Mouse (Mus musculus): ENCODE measurements around the gene Fasn. TPM values are rescaled to one million over a fixed set of nuclear protein-coding genes. Genes with fewer than 3 reads are reported as not detected.
"Not testable (repeated sequence)": the region's sequence is repeated elsewhere in the genome, so short reads cannot be mapped to it uniquely, and the experiment has no call there.

The Fasn gene
- polyA plus RNA-seq, 1 experiment = 219 TPM

- Histone ChIP-seq H3K27ac (ENCODE audit: insufficient read depth, low read length) (no peak overlapping the region), H3K4me1 (ENCODE audit: control insufficient read depth, insufficient read depth, low read length) (peaks cover 3% of the 10 kb centered on the region; the same call in 1 of the 2 replicates), H3K4me3 (ENCODE audit: insufficient read depth, low read length) (peak overlapping the region; percentile 78)
- TF ChIP-seq POLR2A (IDR thresholded peaks at IDR 0.05; ENCODE audit: extremely low read depth, insufficient read depth, low read length) = no peak
- TF ChIP-seq CTCF (IDR thresholded peaks at IDR 0.05; ENCODE audit: extremely low read depth, insufficient read depth, low read length) = no peak
Observed at GRCm38 (mm10) chr11:120785145-120785544, 39.2 kb downstream of the Fasn start.

GRCm38 (mm10) chr11:120784064-120784791 lies 40.1 kb downstream of the Fasn start, which contains the start of the genes Rfng and Gps1:
Rfng (minus strand) TSS chr11:120784207.
Gps1 (plus strand) TSS chr11:120784272.
- Histone ChIP-seq H3K27ac (ENCODE audit: insufficient read depth, low read length) (peak within 1 kb of the TSS; percentile 91), H3K4me3 (ENCODE audit: insufficient read depth, low read length) (peak within 1 kb of the TSS; percentile 78), H3K4me1 (ENCODE audit: control insufficient read depth, insufficient read depth, low read length) (peaks cover 3% of the 10 kb centered on the region; the same call in 1 of the 2 replicates)
- TF ChIP-seq CTCF (IDR thresholded peaks at IDR 0.05; ENCODE audit: extremely low read depth, insufficient read depth, low read length) = no peak
- peak; percentile 34; the same call in 1 of the 2 replicates for TF ChIP-seq POLR2A (IDR thresholded peaks at IDR 0.05; ENCODE audit: extremely low read depth, insufficient read depth, low read length)

- H3K27ac ChIP-seq (ENCODE audit: insufficient read depth, low read length) = peak overlapping the region; percentile 91
- peaks cover 3% of the 10 kb centered on the region; the same call in 1 of the 2 replicates for H3K4me1 ChIP-seq (ENCODE audit: control insufficient read depth, insufficient read depth, low read length)
- peak overlapping the region; percentile 78 for H3K4me3 ChIP-seq (ENCODE audit: insufficient read depth, low read length)
- TF ChIP-seq CTCF (IDR thresholded peaks at IDR 0.05; ENCODE audit: extremely low read depth, insufficient read depth, low read length) = no peak
- TF ChIP-seq POLR2A (IDR thresholded peaks at IDR 0.05; ENCODE audit: extremely low read depth, insufficient read depth, low read length) = no peak
Observed at GRCm38 (mm10) chr11:120783426-120784063, 40.8 kb downstream of the Fasn start.

- not testable (repeated sequence) for H3K27ac ChIP-seq (ENCODE audit: insufficient read depth, low read length); H3K4me3 ChIP-seq (ENCODE audit: insufficient read depth, low read length); H3K4me1 ChIP-seq (ENCODE audit: control insufficient read depth, insufficient read depth, low read length)
Observed at GRCm38 (mm10) chr11:120781361-120781760, 43.0 kb downstream of the Fasn start.

- no peak overlapping the region for H3K27ac ChIP-seq (ENCODE audit: insufficient read depth, low read length)
- TF ChIP-seq CTCF (IDR thresholded peaks at IDR 0.05; ENCODE audit: extremely low read depth, insufficient read depth, low read length) (no peak), POLR2A (IDR thresholded peaks at IDR 0.05; ENCODE audit: extremely low read depth, insufficient read depth, low read length) (no peak)
- H3K4me3 ChIP-seq (ENCODE audit: insufficient read depth, low read length) = no peak overlapping the region
- H3K4me1 ChIP-seq (ENCODE audit: control insufficient read depth, insufficient read depth, low read length) = no peaks in the 10 kb centered on the region; the same call in 1 of the 2 replicates
Observed at GRCm38 (mm10) chr11:120779876-120780275, 44.5 kb downstream of the Fasn start.

- Histone ChIP-seq H3K4me3 (ENCODE audit: insufficient read depth, low read length) (no peak overlapping the region), H3K27ac (ENCODE audit: insufficient read depth, low read length) (no peak overlapping the region), H3K4me1 (ENCODE audit: control insufficient read depth, insufficient read depth, low read length) (no peaks in the 10 kb centered on the region)
- TF ChIP-seq CTCF (IDR thresholded peaks at IDR 0.05; ENCODE audit: extremely low read depth, insufficient read depth, low read length) (no peak), POLR2A (IDR thresholded peaks at IDR 0.05; ENCODE audit: extremely low read depth, insufficient read depth, low read length) (no peak)
Observed at GRCm38 (mm10) chr11:120777123-120777522, 47.2 kb downstream of the Fasn start.

GRCm38 (mm10) chr11:120775774-120776469 lies 48.4 kb downstream of the Fasn start:
- Histone ChIP-seq H3K27ac (ENCODE audit: insufficient read depth, low read length) (no peak overlapping the region), H3K4me3 (ENCODE audit: insufficient read depth, low read length) (no peak overlapping the region), H3K4me1 (ENCODE audit: control insufficient read depth, insufficient read depth, low read length) (no peaks in the 10 kb centered on the region)
- TF ChIP-seq CTCF (IDR thresholded peaks at IDR 0.05; ENCODE audit: extremely low read depth, insufficient read depth, low read length) (peak; percentile 100), POLR2A (IDR thresholded peaks at IDR 0.05; ENCODE audit: extremely low read depth, insufficient read depth, low read length) (no peak)

- H3K4me3 ChIP-seq (ENCODE audit: insufficient read depth, low read length) = no peak overlapping the region
- TF ChIP-seq CTCF (IDR thresholded peaks at IDR 0.05; ENCODE audit: extremely low read depth, insufficient read depth, low read length) = no peak
- TF ChIP-seq POLR2A (IDR thresholded peaks at IDR 0.05; ENCODE audit: extremely low read depth, insufficient read depth, low read length) = no peak
- no peaks in the 10 kb centered on the region for H3K4me1 ChIP-seq (ENCODE audit: control insufficient read depth, insufficient read depth, low read length)
- H3K27ac ChIP-seq (ENCODE audit: insufficient read depth, low read length) = no peak overlapping the region
Observed at GRCm38 (mm10) chr11:120773463-120774190, 50.7 kb downstream of the Fasn start.

- H3K27ac ChIP-seq (ENCODE audit: insufficient read depth, low read length) = no peak overlapping the region
- TF ChIP-seq CTCF (IDR thresholded peaks at IDR 0.05; ENCODE audit: extremely low read depth, insufficient read depth, low read length) (no peak), POLR2A (IDR thresholded peaks at IDR 0.05; ENCODE audit: extremely low read depth, insufficient read depth, low read length) (no peak)
- H3K4me1 ChIP-seq (ENCODE audit: control insufficient read depth, insufficient read depth, low read length) = no peaks in the 10 kb centered on the region
- no peak overlapping the region for H3K4me3 ChIP-seq (ENCODE audit: insufficient read depth, low read length)
Observed at GRCm38 (mm10) chr11:120772749-120773148, 51.6 kb downstream of the Fasn start.

Measured in cortical plate, adult 2 months (tissue).